Mouse (Mus musculus): ENCODE results near the gene Scamp4.

Scamp4 gene

GRCm38 (mm10) chr10:80602698-80603325, at the start of gene Scamp4, which contains the start of gene Adat3:
Scamp4 (plus strand) TSS chr10:80602872.
Adat3 (plus strand) TSS chr10:80602880.
- DNase-seq (ENCODE audit: low spot score in 2 of 2) = peak; percentile 93 to 96

GRCm38 (mm10) chr10:80553575-80553974, 49.1 kb upstream of the Scamp4 start:
- DNase-seq (ENCODE audit: low spot score in 2 of 2) = no peak

GRCm38 (mm10) chr10:80553997-80554396, 48.7 kb upstream of the Scamp4 start:
- no peak for DNase-seq (ENCODE audit: low spot score in 2 of 2)

DNA sequence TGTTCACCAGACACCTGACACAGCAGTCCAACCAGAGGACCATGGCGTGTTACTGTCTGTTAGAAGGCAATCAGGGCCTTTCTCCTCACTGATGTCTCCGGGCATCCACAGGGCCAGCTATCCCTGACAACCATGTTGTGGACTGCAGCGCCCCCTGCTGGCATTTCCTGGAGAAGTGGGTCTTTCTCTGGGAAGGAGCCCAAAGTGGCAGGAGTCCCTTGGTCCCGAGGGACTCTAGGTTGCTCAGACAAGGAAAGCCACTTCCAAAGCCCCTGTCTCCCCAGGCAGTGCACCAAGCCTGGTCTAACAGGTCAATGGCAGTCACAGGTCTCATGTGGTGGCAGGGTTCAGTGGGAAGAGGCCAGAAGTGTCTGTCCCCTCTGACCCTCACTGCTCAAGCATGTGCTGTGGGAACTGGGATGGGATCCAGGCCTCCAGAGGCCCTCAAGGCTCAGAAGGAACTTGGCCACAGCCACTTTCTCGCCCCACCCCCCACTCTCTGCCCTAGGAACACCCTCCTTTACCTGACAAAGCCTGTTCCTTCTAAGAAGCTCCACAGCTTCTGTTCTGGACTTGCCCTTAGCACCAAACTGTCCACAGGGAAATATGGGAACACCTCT, 45.2 kb upstream of the Scamp4 start:
- peak; percentile 51 to 66 for DNase-seq (ENCODE audit: low spot score in 2 of 2)

DNA sequence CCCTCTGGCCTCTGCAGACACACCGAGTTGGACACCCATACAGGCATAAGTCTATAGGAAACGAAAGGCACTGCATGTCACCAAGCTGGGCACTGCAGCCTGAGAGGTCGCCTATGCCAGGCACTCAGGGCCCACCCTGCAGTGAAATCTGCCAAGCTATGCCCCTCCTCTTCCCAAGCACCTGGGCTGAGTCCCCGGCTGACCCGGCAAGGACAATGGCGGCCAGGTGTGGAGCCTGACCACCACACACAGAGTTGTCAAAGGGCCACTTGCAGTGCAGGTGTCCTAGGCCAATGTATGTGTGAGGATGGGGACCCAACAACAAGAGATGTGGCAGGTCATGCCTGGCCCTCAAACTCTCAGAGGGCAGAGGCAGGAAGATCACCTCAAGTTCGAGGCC, 43.2 kb upstream of the Scamp4 start:
- no peak for DNase-seq (ENCODE audit: low spot score in 2 of 2)

DNA sequence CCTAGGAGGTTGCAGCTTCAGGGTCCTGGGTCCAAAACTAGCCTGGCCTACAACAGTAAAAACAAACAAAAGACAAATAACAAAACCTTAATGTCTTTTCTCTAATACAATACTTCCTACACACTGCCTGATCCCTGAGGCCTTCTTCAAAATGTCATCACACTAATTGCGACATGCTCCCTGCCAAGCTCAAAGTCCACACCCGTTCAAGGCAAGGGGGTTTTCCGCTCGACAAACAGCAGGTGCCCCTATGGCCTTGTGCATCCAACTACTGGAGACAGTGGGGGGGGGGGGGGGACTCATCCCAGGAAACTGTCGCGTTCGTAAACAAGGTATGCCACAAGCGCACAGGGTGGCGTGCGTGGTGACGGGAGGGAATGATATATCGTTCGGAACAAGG, 42.1 kb upstream of the Scamp4 start:
- DNase-seq (ENCODE audit: low spot score in 2 of 2) = no peak

- peak; percentile 90 to 96 for DNase-seq (ENCODE audit: low spot score in 2 of 2)
These were observed 41.3 kb upstream of the Scamp4 start, which contains the start of gene Rexo1 for GRCm38 (mm10) chr10:80561116-80561944. Rexo1 (minus strand) TSS chr10:80561560.

- DNase-seq (ENCODE audit: low spot score in 2 of 2) = peak; percentile 72 to 80
These were observed 36.1 kb upstream of the Scamp4 start for GRCm38 (mm10) chr10:80566375-80567092.

DNA sequence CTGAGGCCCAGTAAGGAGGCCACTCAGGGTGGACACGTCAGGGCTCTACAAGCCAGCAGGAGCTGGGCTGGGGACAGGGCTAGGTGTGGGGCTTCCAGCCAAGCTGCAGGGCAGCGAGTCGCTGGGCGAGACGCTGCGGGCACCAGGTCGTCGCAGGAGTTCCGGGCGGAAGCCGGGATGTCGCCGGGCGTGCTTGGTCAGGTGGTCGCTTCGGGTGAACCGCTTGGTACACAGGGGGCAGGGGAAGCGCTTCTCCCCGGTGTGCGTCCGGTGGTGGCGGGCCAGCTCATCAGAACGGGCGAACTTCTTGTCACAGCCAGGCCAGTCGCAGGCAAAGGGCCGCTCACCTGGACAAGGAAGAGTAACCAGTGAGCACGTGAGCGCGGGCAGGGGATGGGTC, 33.8 kb upstream of the Scamp4 start:
- no peak for DNase-seq (ENCODE audit: low spot score in 2 of 2)

- DNase-seq (ENCODE audit: low spot score in 2 of 2) = peak; percentile 42 to 71
These were observed 33.0 kb upstream of the Scamp4 start for GRCm38 (mm10) chr10:80569664-80570066.

DNA sequence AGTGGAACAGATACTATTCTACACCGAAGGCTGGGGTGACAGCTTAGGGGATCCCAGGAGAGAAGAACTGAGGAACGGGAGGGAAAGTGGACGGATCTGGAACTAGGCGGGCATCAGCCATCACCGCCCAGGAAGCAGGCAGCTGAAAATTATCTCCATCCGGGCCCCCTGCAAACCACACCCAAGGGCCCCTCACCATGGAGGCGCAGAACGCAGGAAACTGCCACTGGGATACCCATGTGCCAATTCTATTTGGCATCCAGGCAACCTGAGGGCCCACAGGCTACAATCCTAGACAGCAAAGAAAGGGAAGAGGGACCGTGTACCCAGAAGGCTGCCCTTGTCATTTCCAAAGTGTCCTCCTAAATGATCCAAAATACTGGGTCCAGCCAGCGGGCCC, 32.3 kb upstream of the Scamp4 start:
- no peak for DNase-seq (ENCODE audit: low spot score in 2 of 2)

GRCm38 (mm10) chr10:80570871-80571836, 31.5 kb upstream of the Scamp4 start:
- no peak for DNase-seq (ENCODE audit: low spot score in 2 of 2)

DNA sequence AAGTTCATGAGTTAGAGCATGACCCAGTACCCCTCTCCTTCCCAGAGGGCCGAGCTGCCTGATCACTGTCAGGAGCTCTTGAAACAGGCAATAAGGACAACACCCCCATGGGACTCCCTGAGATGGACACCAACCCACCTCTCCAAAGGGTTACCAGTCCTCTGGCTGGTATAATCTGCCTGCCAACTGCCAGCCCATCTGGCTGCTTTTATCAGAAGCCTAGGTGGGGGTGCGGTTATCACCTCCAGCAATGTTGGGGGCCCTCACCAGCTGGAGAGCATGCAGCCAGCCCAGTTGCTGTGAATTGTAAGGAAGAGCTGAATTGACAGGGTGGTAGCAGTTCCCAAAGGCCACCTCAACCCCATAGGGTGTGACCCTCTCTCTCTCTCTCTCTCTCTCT, 30.2 kb upstream of the Scamp4 start:
- DNase-seq (ENCODE audit: low spot score in 2 of 2) = no peak

DNA sequence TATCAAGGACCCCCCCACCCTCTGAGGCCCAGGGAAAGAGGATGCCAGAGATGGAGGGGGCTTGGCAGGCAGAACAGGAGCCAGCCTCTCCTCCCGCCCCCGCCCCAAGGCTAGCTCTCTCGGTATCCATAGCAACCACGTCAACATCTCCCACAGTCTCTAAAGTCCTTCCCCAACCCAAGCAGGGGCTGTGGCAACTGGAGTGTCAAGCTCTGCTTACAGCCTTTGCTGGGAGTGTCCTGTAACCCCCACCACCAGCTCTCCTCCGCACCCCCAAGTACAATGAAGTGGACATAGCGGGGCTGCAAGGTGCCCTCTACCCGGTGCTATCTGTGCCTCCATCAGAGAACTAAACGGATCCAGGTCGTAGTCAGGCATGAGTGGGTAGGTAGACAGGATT, 28.7 kb upstream of the Scamp4 start:
- DNase-seq (ENCODE audit: low spot score in 2 of 2) = no peak

GRCm38 (mm10) chr10:80574896-80575295, 27.8 kb upstream of the Scamp4 start:
- DNase-seq (ENCODE audit: low spot score in 2 of 2) = no peak

DNA sequence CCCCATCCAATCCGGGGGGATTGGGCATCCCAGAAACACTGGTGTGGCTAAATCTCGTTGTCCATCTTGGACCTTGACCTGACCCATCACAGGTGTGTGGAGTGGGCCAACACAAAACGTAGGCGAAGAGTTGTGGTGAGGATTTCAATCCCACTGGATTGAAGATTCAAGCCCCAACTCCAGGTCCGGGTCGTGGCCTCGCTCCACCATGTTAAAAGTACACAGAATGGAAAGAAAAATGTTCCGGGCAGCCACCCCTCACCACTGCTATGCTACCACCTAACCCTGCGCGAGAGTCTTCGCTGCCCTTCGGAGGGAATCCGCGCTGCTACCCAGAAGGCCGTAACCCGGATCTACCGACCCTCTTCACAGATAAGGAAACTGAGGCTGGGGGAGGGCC, 26.7 kb upstream of the Scamp4 start:
- no peak for DNase-seq (ENCODE audit: low spot score in 2 of 2)

DNA sequence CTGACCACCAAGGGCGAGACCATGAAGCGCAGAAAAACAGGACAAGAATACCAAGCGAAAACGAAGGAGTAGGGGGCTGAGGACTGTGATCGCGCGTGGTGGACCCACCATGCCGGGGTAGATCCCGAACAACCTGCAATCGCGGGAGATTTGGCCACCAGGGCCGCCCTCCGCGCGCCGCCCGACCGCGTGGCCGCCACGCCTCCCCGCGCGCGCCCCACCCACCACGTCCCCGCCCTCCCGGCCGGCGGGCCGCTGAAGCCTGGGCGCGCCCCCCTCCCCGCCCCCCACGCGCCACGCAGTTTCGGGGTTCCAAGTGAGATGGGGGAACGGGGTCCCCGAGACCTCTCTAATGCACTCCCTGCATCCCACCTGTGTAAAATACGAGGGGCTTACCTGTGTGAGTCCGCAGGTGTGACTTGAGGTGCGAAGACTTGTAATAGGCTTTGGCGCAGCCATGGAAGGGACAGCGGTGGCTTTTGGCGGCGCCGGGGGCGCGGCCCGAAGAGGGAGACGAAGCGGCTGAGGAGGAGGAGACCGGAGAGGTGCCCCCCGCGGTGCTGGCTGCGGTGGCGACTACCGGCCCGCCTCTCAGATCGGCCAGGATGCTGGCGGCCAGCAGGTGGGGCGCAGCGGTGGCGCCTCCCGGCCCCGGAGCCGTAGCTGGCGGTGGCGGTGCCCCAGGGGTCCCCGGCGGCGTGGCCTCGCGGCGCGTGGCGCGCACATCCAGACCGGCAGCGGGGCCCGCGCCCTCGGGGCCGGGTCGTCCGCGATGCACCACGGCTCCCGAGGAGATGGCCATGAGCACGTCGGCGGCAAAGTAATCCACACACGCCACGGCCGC, 26.1 kb upstream of the Scamp4 start:
- peak; percentile 42 to 49 for DNase-seq (ENCODE audit: low spot score in 2 of 2)

DNA sequence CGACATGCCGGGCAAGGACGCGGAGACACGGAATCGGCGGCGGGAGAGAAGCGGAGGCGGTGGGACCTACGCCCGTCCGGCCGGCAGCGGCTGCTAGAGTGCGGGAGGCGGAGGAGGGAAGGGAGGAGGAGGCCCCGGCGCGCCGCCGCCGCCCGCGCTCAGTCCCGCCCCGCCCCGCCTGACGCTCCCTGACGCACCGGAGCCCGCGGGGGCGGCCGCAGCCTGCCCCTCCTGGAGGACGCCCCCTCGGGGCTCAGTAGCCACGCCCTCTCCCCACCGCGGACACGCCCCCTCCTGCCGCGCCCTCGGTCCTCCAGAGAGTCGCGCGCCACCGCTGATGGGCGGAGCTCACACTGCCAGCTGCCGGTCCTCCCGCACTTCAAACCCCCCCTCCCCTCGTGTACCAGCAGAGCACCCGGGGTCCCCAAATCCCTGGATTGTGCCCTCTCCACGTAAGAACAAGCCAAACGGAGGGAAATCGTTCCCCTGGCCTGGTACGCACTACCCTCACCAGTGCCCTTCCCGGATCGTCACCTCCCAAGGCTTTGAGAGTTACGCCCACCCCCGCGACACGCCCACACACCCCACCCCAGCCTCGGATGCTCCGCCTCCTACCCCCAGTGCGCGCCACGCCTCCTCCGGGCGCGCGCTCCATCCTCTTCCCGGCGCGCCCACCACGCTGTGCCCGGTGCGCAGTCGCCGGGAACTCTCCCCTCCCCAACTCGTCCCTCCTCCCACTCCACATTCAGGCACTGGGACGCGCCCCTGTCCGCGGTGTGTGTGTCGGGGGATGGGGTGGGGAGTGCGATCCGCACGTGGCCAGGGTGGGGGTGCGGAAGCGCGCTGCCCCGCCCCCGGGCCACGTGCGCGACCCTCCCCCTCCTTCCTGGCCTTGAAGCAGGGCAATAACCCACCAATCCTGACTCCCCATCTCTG, 25.2 kb upstream of the Scamp4 start, which contains the start of gene Klf16:
Gene Klf16, minus strand, starts transcription at position 127 of the 936 bp plus-strand sequence.
- DNase-seq (ENCODE audit: low spot score in 2 of 2) = peak; percentile 96 to 98
